9 mouse cellular contexts compared by ENCODE assay signal in the genomic region with DNA sequence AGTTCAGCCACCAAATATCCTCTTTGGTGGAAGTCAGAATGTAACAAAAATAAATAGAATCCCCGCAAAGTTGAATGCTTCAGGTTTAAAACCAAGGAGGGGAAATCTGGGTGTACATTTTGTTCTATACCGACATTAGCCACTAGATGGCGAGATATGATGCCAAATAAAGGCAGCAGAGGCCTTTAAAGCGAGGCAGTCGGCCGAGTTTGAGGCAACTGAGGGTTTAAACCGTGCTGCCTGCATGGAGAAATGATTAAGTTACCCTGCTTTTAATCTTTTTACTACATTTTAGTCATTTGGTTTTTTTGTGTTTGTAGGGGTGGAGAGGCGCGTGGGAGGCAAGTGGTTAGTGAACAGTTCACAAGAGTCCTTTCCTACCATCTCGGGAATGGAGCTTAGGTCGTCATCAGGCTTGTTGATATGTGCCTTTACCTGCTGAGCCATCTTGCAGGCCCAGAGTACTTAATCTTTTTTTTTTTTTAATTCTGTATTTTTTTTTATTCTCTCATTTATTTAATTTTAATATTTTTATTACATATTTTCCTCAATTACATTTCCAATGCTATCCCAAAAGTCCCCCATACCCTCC.
A peak's percentile ranks its signal among the peaks of the same experiment; 100 is the strongest.
DNase-seq lines count a peak whose midpoint lies in the region; TF ChIP-seq lines count a peak whose summit lies in the region.
"Had no signal": no experiment of that assay in that cellular context is flagged by ENCODE, and none has a peak within 500 bp of the region (broad histone marks: within the 10 kb centered on the region; RNA-seq: fewer than 3 reads in every experiment).

No protein-coding gene starts in this region.

- H3K4me1 ChIP-seq in kidney, adult 2 months (ENCODE audit: control insufficient read depth, insufficient read depth, low read length): no peaks in the 10 kb centered on the region
- no peaks in the 10 kb centered on the region for H3K4me1 ChIP-seq in testis, adult 2 months (ENCODE audit: control insufficient read depth, insufficient read depth, low read length)

- H3K4me3 ChIP-seq in gastrocnemius, adult 2 months: no peak overlapping the region
- H3K4me3 ChIP-seq in kidney, adult 2 months (ENCODE audit: insufficient read depth, low read depth, low read length): no peak overlapping the region
- no peak overlapping the region for H3K4me3 ChIP-seq in myocyte
- H3K4me3 ChIP-seq in testis, adult 2 months (ENCODE audit: control insufficient read depth, low read depth, low read length): peak overlapping the region; percentile 6
- H3K4me3 ChIP-seq: erythroblast, embryonic 14.5 days had no signal

- no peaks in the 10 kb centered on the region for H3K79me2 ChIP-seq in myocyte (ENCODE audit: control insufficient read depth, insufficient read depth)

- TF ChIP-seq CTCF in gastrocnemius, adult 2 months (IDR thresholded peaks at IDR 0.05): peak; percentile 79
- TF ChIP-seq CTCF in kidney, adult 2 months (conservative IDR thresholded peaks at IDR 0.05; ENCODE audit: insufficient read depth, insufficient read length, low read depth, low read length): peak; percentile 62
- TF ChIP-seq CTCF in testis, adult 2 months (IDR thresholded peaks at IDR 0.05; ENCODE audit: control insufficient read depth, insufficient read depth, insufficient replicate concordance, low read depth, low read length): peak; percentile 26; the same call in 1 of the 2 replicates

- TF ChIP-seq POLR2A in kidney, adult 2 months (IDR thresholded peaks at IDR 0.05; ENCODE audit: low read depth, low read length): no peak
- TF ChIP-seq POLR2A in myocyte (IDR thresholded peaks at IDR 0.05; ENCODE audit: insufficient read length, low read depth): no peak
- TF ChIP-seq POLR2A in testis, adult 2 months (IDR thresholded peaks at IDR 0.05; ENCODE audit: control insufficient read depth, low read depth, low read length): no peak

- no peaks in the 10 kb centered on the region for H3K36me3 ChIP-seq in kidney, adult 2 months (ENCODE audit: control insufficient read depth, insufficient read depth, low read length)
- H3K36me3 ChIP-seq in myocyte (ENCODE audit: control insufficient read depth, insufficient read depth): no peaks in the 10 kb centered on the region
- H3K36me3 ChIP-seq in testis, adult 2 months (ENCODE audit: control insufficient read depth, insufficient read depth, low read length): no peaks in the 10 kb centered on the region

- peak overlapping the region; percentile 55 for H3K4me2 ChIP-seq in myocyte (ENCODE audit: low read depth)

- intact Hi-C loops in gastrocnemius, adult 2 months (cut with DNase I): no loop called here
- intact Hi-C loops in left cerebral cortex, postnatal 4 days (cut with DNase I): loop anchor here (5.0 kb wide), 1 partner anchor 794 kb away; no protein-coding TSS in a partner anchor

- no peak overlapping the region for H3K27ac ChIP-seq in gastrocnemius, adult 2 months
- H3K27ac ChIP-seq in kidney, adult 2 months (ENCODE audit: insufficient read depth, low read depth, low read length): no peak overlapping the region
- no peak overlapping the region for H3K27ac ChIP-seq in testis, adult 2 months (ENCODE audit: control insufficient read depth, insufficient read depth, low read depth, low read length)

- DNase-seq in 3134 (ENCODE audit: extremely low read depth, insufficient read length, low spot score) (peak; percentile 10), NIH3T3 (ENCODE audit: low read depth) (peak; percentile 89)
- DNase-seq in cerebellum, adult 9-11 months: peak; percentile 50
- DNase-seq in gastrocnemius, adult 2 months: peak; percentile 42
- DNase-seq in kidney, adult 2 months: peak; percentile 65
- peak; percentile 53 for DNase-seq in left cerebral cortex, postnatal 4 days

- no peak overlapping the region for H3ac ChIP-seq in myocyte (ENCODE audit: control insufficient read depth, insufficient read length)

- 17% methylated on average over 11 of the region's 11 CpGs for WGBS in kidney, adult 2 months

- no peaks in the 10 kb centered on the region for H3K27me3 ChIP-seq in kidney, adult 2 months (replicated peaks; ENCODE audit: control insufficient read depth, insufficient read depth, low read length)
- H3K27me3 ChIP-seq in myocyte (ENCODE audit: control insufficient read depth, insufficient read depth, insufficient read length): no peaks in the 10 kb centered on the region
- H3K27me3 ChIP-seq in testis, adult 2 months (ENCODE audit: control insufficient read depth, insufficient read depth, low read length): no peaks in the 10 kb centered on the region

TF ChIP-seq in myocyte, 11 proteins besides CTCF, POLR2A, EP300 and RAD21:
- TF ChIP-seq USF1 (IDR thresholded peaks at IDR 0.05; ENCODE audit: low read depth) (no peak), REST (IDR thresholded peaks at IDR 0.05; ENCODE audit: insufficient read depth, insufficient read length) (no peak), TCF3 (IDR thresholded peaks at IDR 0.05; ENCODE audit: insufficient read length, low read depth) (no peak), TCF12 (IDR thresholded peaks at IDR 0.05; ENCODE audit: insufficient read depth, poor library complexity, severe bottlenecking) (no peak), E2F4 (IDR thresholded peaks at IDR 0.05; ENCODE audit: insufficient read depth) (no peak), SRF (IDR thresholded peaks at IDR 0.05; ENCODE audit: control insufficient read depth, insufficient read length, low read depth) (no peak), POLR2AphosphoS2 (IDR thresholded peaks at IDR 0.05; ENCODE audit: insufficient read length, low read depth) (no peak), MYOG (IDR thresholded peaks at IDR 0.05; ENCODE audit: control insufficient read depth in 1 of 3, insufficient read depth in 1 of 3, insufficient read length in 2 of 3, low read depth in 2 of 3) (no peak), MAX (IDR thresholded peaks at IDR 0.05; ENCODE audit: low read depth) (no peak), CEBPB (IDR thresholded peaks at IDR 0.05; ENCODE audit: insufficient read depth, poor library complexity, severe bottlenecking) (no peak), MYOD1 (IDR thresholded peaks at IDR 0.05; ENCODE audit: control insufficient read depth in 1 of 3, insufficient read length in 2 of 3, low read depth in 2 of 3) (no peak)
TF ChIP-seq in myocyte: peak in this region for 0.

Comparison
In these comparisons a context has a peak if more than half of its experiments do, and no peak if none do; other contexts are left out.
1. DNase-seq: peak in every context shown above with its lines; median percentile 89 in NIH3T3; 65 in kidney, adult 2 months; 53 in left cerebral cortex, postnatal 4 days; 50 in cerebellum, adult 9-11 months; 42 in gastrocnemius, adult 2 months; 10 in 3134.
2. CTCF ChIP-seq: peak in every context shown above with its lines; median percentile 79 in gastrocnemius, adult 2 months; 62 in kidney, adult 2 months; 26 in testis, adult 2 months.